Mouse (Mus musculus) MEL-GATA-1-ER (cell line): ENCODE measurements around the gene Olfr1019.

Experiments used
- DNase-seq: peaks from one replicate; pipeline ENCODE4 v3.0.0-alpha.2; 2012; ENCODE audit warnings: low read depth; ENCODE audit errors: extremely low read depth

Olfr1019 gene

GRCm38 (mm10) chr2:85845383-85845782, at the start of gene Olfr1019:
Olfr1019 (minus strand) TSS chr2:85845483.
- no peak for DNase-seq

- no peak for DNase-seq
Observed at GRCm38 (mm10) chr2:85885340-85885739, 40.1 kb upstream of the Olfr1019 start, which contains the start of gene Olfr1023. Olfr1023 (plus strand) TSS chr2:85885640.

- no peak for DNase-seq
Observed at GRCm38 (mm10) chr2:85868294-85868693, 23.0 kb upstream of the Olfr1019 start, which contains the start of gene Olfr1022. Olfr1022 (plus strand) TSS chr2:85868594.

- DNase-seq: no peak
Observed at GRCm38 (mm10) chr2:85846730-85847129, 1.4 kb upstream of the Olfr1019 start, which contains the start of gene Olfr1020. Olfr1020 (plus strand) TSS chr2:85847030.

GRCm38 (mm10) chr2:85818179-85818578, 27.1 kb downstream of the Olfr1019 start, which contains the start of gene Olfr1018:
Olfr1018 (plus strand) TSS chr2:85818479.
- no peak for DNase-seq

- DNase-seq: no peak
Observed at GRCm38 (mm10) chr2:85804501-85804900, 40.8 kb downstream of the Olfr1019 start.

GRCm38 (mm10) chr2:85802444-85802843, 42.8 kb downstream of the Olfr1019 start, which contains the start of gene Olfr1016:
Olfr1016 (minus strand) TSS chr2:85802544.
- no peak for DNase-seq

GRCm38 (mm10) chr2:85792331-85792730, 53.0 kb downstream of the Olfr1019 start:
- no peak for DNase-seq
